Mouse (Mus musculus) forebrain, postnatal 0 days (tissue): ENCODE results near the gene Syn3. TPM values are rescaled to one million over a fixed set of nuclear protein-coding genes. Genes with fewer than 3 reads are reported as not detected.

ENCODE experiments used
- ATAC-seq: fragments of 200-750 bp; cut with Nextera tagmentation; 2 replicates; pipeline ENCODE4 v1.8.0; 2017; ENCODE audit warnings: mild to moderate bottlenecking, moderate library complexity
- DNase-seq: peaks from one replicate; pipeline ENCODE4 v3.0.0-alpha.2; 2015
- H3K27ac ChIP-seq: fragments of 300-500 bp; sonication (generic); 2 replicates; pipeline ENCODE4 v1.5.1; 2014; ENCODE audit warnings: low read depth, mild to moderate bottlenecking, antibody characterized with exemption, low read length, moderate library complexity, mixed read lengths
- H3K27me3 ChIP-seq: fragments of 300-500 bp; sonication (generic); 2 replicates; pipeline ENCODE4 v1.6.1; 2014; ENCODE audit warnings: mild to moderate bottlenecking, low read length, mixed read lengths; ENCODE audit not compliant: insufficient read depth
- H3K36me3 ChIP-seq: fragments of 300-500 bp; sonication (generic); 2 replicates; pipeline ENCODE4 v1.6.1; 2014; ENCODE audit warnings: mild to moderate bottlenecking, moderate library complexity; ENCODE audit not compliant: insufficient read depth
- H3K4me1 ChIP-seq: fragments of 300-500 bp; sonication (generic); 2 replicates; pipeline ENCODE4 v1.6.1; 2014; ENCODE audit warnings: antibody characterized with exemption; ENCODE audit not compliant: insufficient read depth
- H3K4me2 ChIP-seq: fragments of 300-500 bp; sonication (generic); 2 replicates; pipeline ENCODE4 v1.6.1; 2014; ENCODE audit warnings: low read depth, mild to moderate bottlenecking, moderate library complexity
- H3K4me3 ChIP-seq: fragments of 300-500 bp; sonication (generic); 2 replicates; pipeline ENCODE4 v1.5.1; 2014; ENCODE audit warnings: low read depth, low read length, mixed read lengths
- H3K9ac ChIP-seq: fragments of 300-500 bp; sonication (generic); 2 replicates; pipeline ENCODE4 v1.6.1; 2014; ENCODE audit warnings: mild to moderate bottlenecking
- H3K9me3 ChIP-seq: fragments of 300-500 bp; sonication (generic); 2 replicates; pipeline ENCODE4 v1.6.1; 2016; ENCODE audit warnings: low read length
- CTCF ChIP-seq: sonication (generic); IDR thresholded peaks from 2 replicates; pipeline ENCODE4 v1.5.1; 2016; ENCODE audit warnings: antibody characterized with exemption, control low read depth, low read depth
- WGBS: fragments of 180-500 bp; shearing (Covaris S2); extraction: QIAGEN DNeasy Blood & Tissue Kit; methylation state at CpG from one replicate; pipeline ENCODE4 v1.1.7; 2014; 5-methylcytosine and 5-hydroxymethylcytosine counted together
- polyA plus RNA-seq: library from polyadenylated mRNA; unstranded; fragments of >200 nt; fragmentation: Nextera tagmentation; extraction: Ambion mirVana; gene quantifications from 2 replicates; pipeline ENCODE4 v1.2.1, GENCODE M21; 2015
- total RNA-seq: library from RNA; depleted of rRNA; stranded (reverse); fragments of >200 nt; gene quantifications from 2 replicates; pipeline ENCODE4 v1.2.3, GENCODE M21; 2014

The Syn3 gene
- total and polyA plus RNA-seq, 2 experiments from 2014 or later: 16.4 to 47.6 TPM

DNA sequence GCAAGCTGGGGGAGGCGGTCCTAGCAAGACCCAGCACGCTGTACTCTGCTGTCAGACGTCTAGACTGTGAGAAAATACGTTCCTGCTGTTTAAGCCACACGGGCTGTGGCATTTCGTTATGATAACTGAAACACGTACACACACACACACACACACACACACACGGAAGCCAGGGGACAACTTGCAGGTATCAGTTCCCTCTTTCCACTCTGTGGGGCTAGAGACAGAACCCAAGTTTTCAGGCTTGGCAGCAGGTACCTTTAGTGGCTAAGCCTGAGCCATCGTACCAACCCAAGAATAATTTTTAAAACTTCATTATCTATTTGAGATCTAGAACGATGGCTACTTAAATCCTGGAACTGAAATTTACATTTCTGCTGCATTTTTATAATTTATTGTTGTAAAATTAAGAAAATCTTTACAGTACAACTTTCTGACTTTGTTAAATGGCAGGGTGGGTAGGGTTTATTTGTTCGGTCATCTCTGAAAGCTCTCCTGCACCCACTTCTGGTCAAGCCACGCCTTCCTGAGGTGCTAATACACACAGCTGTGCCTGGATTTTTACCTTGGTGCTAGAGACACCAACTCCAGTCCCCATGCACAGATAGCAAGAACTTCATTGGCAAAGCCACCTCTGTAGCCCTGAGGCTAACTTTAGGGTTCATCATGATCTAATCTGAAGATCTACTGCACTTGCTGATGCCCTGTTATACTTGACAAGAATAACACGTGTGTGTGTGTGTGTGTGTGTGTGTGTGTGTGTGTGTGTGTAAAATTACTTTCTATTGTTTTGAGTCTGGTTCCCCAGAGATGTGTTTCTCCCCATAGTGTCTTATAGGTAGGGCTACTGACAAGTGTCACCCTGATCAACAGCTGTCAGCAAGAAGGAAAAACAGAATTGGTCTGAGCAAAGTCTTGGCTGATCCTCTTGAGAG lies 29.8 kb downstream of the Syn3 start:
- WGBS: 85% methylated on average over 13 of the region's 13 CpGs
- ATAC-seq (no peak), DNase-seq (no peak)
- no peak overlapping the region for H3K27ac ChIP-seq
- H3K4me2 ChIP-seq: no peak overlapping the region
- H3K9me3 ChIP-seq: no peaks in the 10 kb centered on the region
- TF ChIP-seq CTCF: no peak
- no peaks in the 10 kb centered on the region for H3K27me3 ChIP-seq
- no peaks in the 10 kb centered on the region for H3K4me1 ChIP-seq
- H3K4me3 ChIP-seq: no peak overlapping the region
- no peak overlapping the region for H3K9ac ChIP-seq
- H3K36me3 ChIP-seq: peaks cover 17% of the 10 kb centered on the region; the same call in 1 of the 2 replicates

- ATAC-seq (peak; percentile 95), DNase-seq (peak; percentile 89)
- 25% methylated on average over 5 of the region's 5 CpGs for WGBS
- TF ChIP-seq CTCF: peak; percentile 95
- Histone ChIP-seq H3K9me3 (no peaks in the 10 kb centered on the region), H3K36me3 (peaks cover 39% of the 10 kb centered on the region), H3K4me1 (no peaks in the 10 kb centered on the region), H3K27ac (no peak overlapping the region), H3K4me3 (no peak overlapping the region), H3K4me2 (no peak overlapping the region), H3K9ac (no peak overlapping the region), H3K27me3 (no peaks in the 10 kb centered on the region)
Measured at GRCm38 (mm10) chr10:86463538-86464199, 35.0 kb downstream of the Syn3 start.

GRCm38 (mm10) chr10:86459643-86460042 lies 39.1 kb downstream of the Syn3 start:
- H3K4me2 ChIP-seq: no peak overlapping the region
- H3K9ac ChIP-seq: no peak overlapping the region
- H3K4me3 ChIP-seq: no peak overlapping the region
- no peak overlapping the region for H3K27ac ChIP-seq
- no peaks in the 10 kb centered on the region for H3K27me3 ChIP-seq
- no peak for DNase-seq
- peaks cover 28% of the 10 kb centered on the region for H3K36me3 ChIP-seq
- 31% methylated on average over 1 of the region's 1 CpGs for WGBS
- no peak for TF ChIP-seq CTCF
- no peak for ATAC-seq
- no peaks in the 10 kb centered on the region for H3K9me3 ChIP-seq
- 0 out of 2 replicates have a peak, but pooled peaks cover 5% of the 10 kb centered on the region for H3K4me1 ChIP-seq

GRCm38 (mm10) chr10:86457665-86458209 lies 41.0 kb downstream of the Syn3 start:
- TF ChIP-seq CTCF: no peak
- H3K9ac ChIP-seq: no peak overlapping the region
- peak; percentile 90 for ATAC-seq
- 0 out of 2 replicates have a peak, but pooled peaks cover 5% of the 10 kb centered on the region for H3K4me1 ChIP-seq
- peaks cover 28% of the 10 kb centered on the region for H3K36me3 ChIP-seq
- DNase-seq: peak; percentile 54
- H3K27me3 ChIP-seq: no peaks in the 10 kb centered on the region
- H3K4me2 ChIP-seq: no peak overlapping the region
- no peaks in the 10 kb centered on the region for H3K9me3 ChIP-seq
- no peak overlapping the region for H3K27ac ChIP-seq
- no peak overlapping the region for H3K4me3 ChIP-seq

- Histone ChIP-seq H3K27me3 (no peaks in the 10 kb centered on the region), H3K9me3 (no peaks in the 10 kb centered on the region), H3K4me2 (no peak overlapping the region), H3K4me3 (no peak overlapping the region), H3K27ac (no peak overlapping the region; the same call in 1 of the 2 replicates), H3K9ac (no peak overlapping the region), H3K36me3 (peaks cover 25% of the 10 kb centered on the region), H3K4me1 (0 out of 2 replicates have a peak, but pooled peaks cover 5% of the 10 kb centered on the region)
- DNase-seq (peak; percentile 40), ATAC-seq (peak; percentile 79)
- TF ChIP-seq CTCF: no peak
- WGBS: 6% methylated on average over 4 of the region's 4 CpGs
Measured at GRCm38 (mm10) chr10:86457195-86457594, 41.5 kb downstream of the Syn3 start.

DNA sequence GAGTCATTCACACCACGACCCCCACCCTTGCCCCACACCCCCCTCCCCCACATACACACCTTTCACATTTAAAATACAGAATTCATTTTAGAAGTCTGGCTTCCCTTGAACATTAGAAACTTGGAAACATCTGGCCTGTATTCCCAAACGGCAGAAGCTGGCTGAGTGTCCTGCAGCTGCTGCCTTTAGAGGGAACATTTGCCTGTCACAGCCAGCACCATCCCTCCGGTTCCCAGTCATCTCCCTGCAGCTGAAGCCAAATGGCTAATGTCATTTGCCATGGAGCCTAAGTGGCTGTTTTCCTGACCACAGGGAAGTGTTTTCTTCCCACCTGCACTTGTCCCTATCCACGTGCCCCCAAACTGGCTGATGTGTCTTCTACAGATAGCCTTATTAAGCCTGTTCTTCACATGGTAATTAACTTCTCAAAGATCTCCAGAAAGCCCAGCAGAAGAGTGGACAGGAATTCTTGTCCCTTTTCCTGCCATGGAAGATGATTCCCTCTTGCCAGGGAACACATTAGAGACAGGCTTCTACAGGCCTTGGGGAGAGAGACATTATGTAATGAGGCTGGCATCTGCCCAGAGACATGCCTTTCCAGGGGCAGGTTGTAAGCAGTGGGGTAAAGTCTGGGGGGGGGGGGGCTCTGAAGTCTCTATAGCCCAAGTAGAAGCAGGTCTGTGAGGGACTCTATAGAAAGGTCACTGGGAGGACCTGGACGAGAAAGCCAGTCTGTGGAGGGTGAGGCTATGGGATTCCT lies 43.2 kb downstream of the Syn3 start:
- WGBS: 67% methylated on average over 5 of the region's 5 CpGs

More for the DNA sequence above, 43.2 kb downstream of the Syn3 start:
- H3K4me2 ChIP-seq: no peak overlapping the region
- TF ChIP-seq CTCF: no peak
- no peaks in the 10 kb centered on the region for H3K27me3 ChIP-seq
- H3K9ac ChIP-seq: no peak overlapping the region
- DNase-seq: no peak
- no peak for ATAC-seq
- no peak overlapping the region for H3K27ac ChIP-seq
- H3K4me3 ChIP-seq: no peak overlapping the region
- no peaks in the 10 kb centered on the region for H3K9me3 ChIP-seq
- 0 out of 2 replicates have a peak, but pooled peaks cover 5% of the 10 kb centered on the region for H3K4me1 ChIP-seq
- H3K36me3 ChIP-seq: peaks cover 18% of the 10 kb centered on the region
